Mouse (Mus musculus): Measurements from ENCODE around the gene Cd80. TPM values are rescaled to one million over a fixed set of nuclear protein-coding genes. Genes with fewer than 3 reads are reported as not detected.

Cd80 gene
- polyA plus RNA-seq, 1 experiment, result not detected

- H3K4me1 ChIP-seq (ENCODE audit: control insufficient read depth), result peaks cover 34% of the 10 kb centered on the region
- H3K9me3 ChIP-seq (ENCODE audit: control insufficient read depth, low read length), result no peaks in the 10 kb centered on the region
- no peaks in the 10 kb centered on the region for H3K36me3 ChIP-seq (ENCODE audit: control insufficient read depth)
- TF ChIP-seq GATA1 (IDR thresholded peaks at IDR 0.05; ENCODE audit: low read length) (no peak), TAL1 (IDR thresholded peaks at IDR 0.05; ENCODE audit: low read length) (no peak)
- H3K4me3 ChIP-seq (replicated peaks), result no peak overlapping the region
- H3K27me3 ChIP-seq (ENCODE audit: control insufficient read depth), result no peaks in the 10 kb centered on the region
Observed at GRCm38 (mm10) chr16:38467091-38467916, 11.9 kb downstream of the Cd80 start.

GRCm38 (mm10) chr16:38467917-38468705 lies 12.8 kb downstream of the Cd80 start:
- Histone ChIP-seq H3K27me3 (ENCODE audit: control insufficient read depth) (no peaks in the 10 kb centered on the region), H3K9me3 (ENCODE audit: control insufficient read depth, low read length) (no peaks in the 10 kb centered on the region), H3K4me1 (ENCODE audit: control insufficient read depth) (peaks cover 41% of the 10 kb centered on the region), H3K36me3 (ENCODE audit: control insufficient read depth) (no peaks in the 10 kb centered on the region), H3K4me3 (replicated peaks) (no peak overlapping the region)
- TF ChIP-seq TAL1 (IDR thresholded peaks at IDR 0.05; ENCODE audit: low read length), result no peak
- TF ChIP-seq GATA1 (IDR thresholded peaks at IDR 0.05; ENCODE audit: low read length), result no peak

- Histone ChIP-seq H3K4me3 (replicated peaks) (no peak overlapping the region), H3K9me3 (ENCODE audit: control insufficient read depth, low read length) (no peaks in the 10 kb centered on the region), H3K36me3 (ENCODE audit: control insufficient read depth) (no peaks in the 10 kb centered on the region), H3K27me3 (ENCODE audit: control insufficient read depth) (no peaks in the 10 kb centered on the region), H3K4me1 (ENCODE audit: control insufficient read depth) (peaks cover 45% of the 10 kb centered on the region)
- TF ChIP-seq TAL1 (IDR thresholded peaks at IDR 0.05; ENCODE audit: low read length) (no peak), GATA1 (IDR thresholded peaks at IDR 0.05; ENCODE audit: low read length) (no peak)
Observed at GRCm38 (mm10) chr16:38468706-38469018, 13.3 kb downstream of the Cd80 start.

GRCm38 (mm10) chr16:38469437-38469836 lies 14.1 kb downstream of the Cd80 start:
- Histone ChIP-seq H3K4me3 (replicated peaks) (no peak overlapping the region), H3K4me1 (ENCODE audit: control insufficient read depth) (peaks cover 53% of the 10 kb centered on the region), H3K27me3 (ENCODE audit: control insufficient read depth) (no peaks in the 10 kb centered on the region), H3K9me3 (ENCODE audit: control insufficient read depth, low read length) (no peaks in the 10 kb centered on the region), H3K36me3 (ENCODE audit: control insufficient read depth) (no peaks in the 10 kb centered on the region)
- TF ChIP-seq TAL1 (IDR thresholded peaks at IDR 0.05; ENCODE audit: low read length) (no peak), GATA1 (IDR thresholded peaks at IDR 0.05; ENCODE audit: low read length) (no peak)

- no peak for TF ChIP-seq GATA1 (IDR thresholded peaks at IDR 0.05; ENCODE audit: low read length)
- TF ChIP-seq TAL1 (IDR thresholded peaks at IDR 0.05; ENCODE audit: low read length), result no peak
Observed at GRCm38 (mm10) chr16:38471697-38472506, 16.5 kb downstream of the Cd80 start.

GRCm38 (mm10) chr16:38472507-38472873 lies 17.1 kb downstream of the Cd80 start:
- no peak overlapping the region for H3K4me3 ChIP-seq (replicated peaks)
- TF ChIP-seq GATA1 (IDR thresholded peaks at IDR 0.05; ENCODE audit: low read length) (no peak), TAL1 (IDR thresholded peaks at IDR 0.05; ENCODE audit: low read length) (no peak)
- peaks cover 63% of the 10 kb centered on the region for H3K4me1 ChIP-seq (ENCODE audit: control insufficient read depth)
- no peaks in the 10 kb centered on the region for H3K36me3 ChIP-seq (ENCODE audit: control insufficient read depth)
- H3K27me3 ChIP-seq (ENCODE audit: control insufficient read depth), result peaks cover 8% of the 10 kb centered on the region
- H3K9me3 ChIP-seq (ENCODE audit: control insufficient read depth, low read length), result no peaks in the 10 kb centered on the region

More at GRCm38 (mm10) chr16:38471697-38472506, 16.5 kb downstream of the Cd80 start:
- no peaks in the 10 kb centered on the region for H3K36me3 ChIP-seq (ENCODE audit: control insufficient read depth)
- H3K27me3 ChIP-seq (ENCODE audit: control insufficient read depth), result peaks cover 6% of the 10 kb centered on the region
- H3K9me3 ChIP-seq (ENCODE audit: control insufficient read depth, low read length), result no peaks in the 10 kb centered on the region
- peaks cover 66% of the 10 kb centered on the region for H3K4me1 ChIP-seq (ENCODE audit: control insufficient read depth)
- no peak overlapping the region for H3K4me3 ChIP-seq (replicated peaks)

- Histone ChIP-seq H3K4me1 (ENCODE audit: control insufficient read depth) (peaks cover 53% of the 10 kb centered on the region), H3K4me3 (replicated peaks) (no peak overlapping the region), H3K36me3 (ENCODE audit: control insufficient read depth) (no peaks in the 10 kb centered on the region), H3K9me3 (ENCODE audit: control insufficient read depth, low read length) (no peaks in the 10 kb centered on the region), H3K27me3 (ENCODE audit: control insufficient read depth) (peaks cover 8% of the 10 kb centered on the region)
- TF ChIP-seq TAL1 (IDR thresholded peaks at IDR 0.05; ENCODE audit: low read length), result no peak
- TF ChIP-seq GATA1 (IDR thresholded peaks at IDR 0.05; ENCODE audit: low read length), result no peak
Observed at GRCm38 (mm10) chr16:38473661-38474060, 18.3 kb downstream of the Cd80 start.

- Histone ChIP-seq H3K36me3 (ENCODE audit: control insufficient read depth) (no peaks in the 10 kb centered on the region), H3K9me3 (ENCODE audit: control insufficient read depth, low read length) (no peaks in the 10 kb centered on the region), H3K27me3 (ENCODE audit: control insufficient read depth) (peaks cover 8% of the 10 kb centered on the region), H3K4me1 (ENCODE audit: control insufficient read depth) (peaks cover 50% of the 10 kb centered on the region), H3K4me3 (replicated peaks) (no peak overlapping the region)
- TF ChIP-seq TAL1 (IDR thresholded peaks at IDR 0.05; ENCODE audit: low read length) (no peak), GATA1 (IDR thresholded peaks at IDR 0.05; ENCODE audit: low read length) (no peak)
Observed at GRCm38 (mm10) chr16:38474677-38475286, 19.4 kb downstream of the Cd80 start.

Measured in erythroblast, embryonic 14.5 days (primary cell).